Mouse (Mus musculus): Measurements from ENCODE around the gene D430041D05Rik. TPM values are rescaled to one million over a fixed set of nuclear protein-coding genes. Genes with fewer than 3 reads are reported as not detected.

The D430041D05Rik gene
- polyA plus RNA-seq, 1 experiment = not detected

DNA sequence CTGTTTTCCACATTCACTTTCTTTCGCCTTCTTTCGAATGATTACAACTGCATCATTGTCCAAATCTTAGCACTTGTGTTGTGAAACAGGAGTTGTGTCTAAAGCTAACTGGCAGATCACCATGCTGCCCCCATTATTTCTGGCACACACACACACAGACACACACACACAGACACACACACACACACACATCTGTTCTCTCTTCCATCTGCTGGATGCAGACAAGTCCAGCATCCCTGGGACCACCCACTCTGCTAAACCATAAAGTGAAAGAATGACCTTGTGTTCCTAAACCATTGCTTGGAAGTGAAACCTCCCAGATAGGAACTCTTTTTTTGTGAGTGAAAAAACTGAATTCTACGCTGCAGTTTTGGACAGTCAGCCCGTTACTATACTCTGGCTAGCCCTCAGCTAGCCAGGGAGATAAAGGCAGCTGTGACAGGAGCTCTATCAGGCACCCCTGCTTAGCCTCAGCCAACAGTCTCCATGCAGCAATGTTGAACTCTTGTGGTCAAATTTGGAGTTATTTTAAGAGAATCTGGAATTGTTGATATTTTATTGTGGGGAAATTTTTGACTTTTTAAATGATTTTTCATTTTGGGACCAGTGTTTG lies 18.0 kb downstream of the D430041D05Rik start:
- Histone ChIP-seq H3K27me3 (ENCODE audit: control insufficient read depth) (no peaks in the 10 kb centered on the region), H3K4me1 (ENCODE audit: control insufficient read depth) (no peaks in the 10 kb centered on the region), H3K9me3 (ENCODE audit: control insufficient read depth, low read length) (no peaks in the 10 kb centered on the region), H3K4me3 (replicated peaks) (no peak overlapping the region), H3K36me3 (ENCODE audit: control insufficient read depth) (no peaks in the 10 kb centered on the region)
- TF ChIP-seq GATA1 (IDR thresholded peaks at IDR 0.05; ENCODE audit: low read length) (no peak), TAL1 (IDR thresholded peaks at IDR 0.05; ENCODE audit: low read length) (no peak)

- Histone ChIP-seq H3K27me3 (ENCODE audit: control insufficient read depth) (no peaks in the 10 kb centered on the region), H3K4me3 (replicated peaks) (no peak overlapping the region), H3K36me3 (ENCODE audit: control insufficient read depth) (no peaks in the 10 kb centered on the region), H3K4me1 (ENCODE audit: control insufficient read depth) (no peaks in the 10 kb centered on the region), H3K9me3 (ENCODE audit: control insufficient read depth, low read length) (no peaks in the 10 kb centered on the region)
- no peak for TF ChIP-seq TAL1 (IDR thresholded peaks at IDR 0.05; ENCODE audit: low read length)
- no peak for TF ChIP-seq GATA1 (IDR thresholded peaks at IDR 0.05; ENCODE audit: low read length)
These were observed 21.6 kb downstream of the D430041D05Rik start for GRCm38 (mm10) chr2:104389231-104389630.

DNA sequence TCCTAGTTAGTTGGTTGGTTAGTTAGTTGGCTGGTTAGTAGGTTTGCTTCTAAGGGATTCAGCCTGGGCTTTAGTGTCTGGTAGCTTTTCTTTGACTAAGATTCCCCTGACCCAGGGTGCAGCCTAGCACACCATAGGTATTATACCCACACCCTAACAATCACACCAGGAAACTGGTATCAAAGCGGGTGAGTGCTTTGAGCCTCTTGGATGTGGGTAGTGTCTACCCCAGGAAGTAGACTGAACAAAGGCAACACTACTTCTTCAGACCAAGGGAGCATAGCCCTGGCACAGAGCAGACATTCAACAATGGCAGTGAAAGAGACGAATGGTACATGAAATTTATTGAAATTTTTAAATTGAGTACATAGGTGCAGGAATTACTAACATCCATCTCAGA lies 24.9 kb downstream of the D430041D05Rik start:
- Histone ChIP-seq H3K4me1 (ENCODE audit: control insufficient read depth) (no peaks in the 10 kb centered on the region), H3K9me3 (ENCODE audit: control insufficient read depth, low read length) (no peaks in the 10 kb centered on the region), H3K4me3 (replicated peaks) (no peak overlapping the region), H3K36me3 (ENCODE audit: control insufficient read depth) (no peaks in the 10 kb centered on the region), H3K27me3 (ENCODE audit: control insufficient read depth) (no peaks in the 10 kb centered on the region)
- no peak for TF ChIP-seq TAL1 (IDR thresholded peaks at IDR 0.05; ENCODE audit: low read length)
- TF ChIP-seq GATA1 (IDR thresholded peaks at IDR 0.05; ENCODE audit: low read length) = no peak

GRCm38 (mm10) chr2:104383589-104383988 lies 27.2 kb downstream of the D430041D05Rik start:
- Histone ChIP-seq H3K4me1 (ENCODE audit: control insufficient read depth) (no peaks in the 10 kb centered on the region), H3K4me3 (replicated peaks) (no peak overlapping the region), H3K27me3 (ENCODE audit: control insufficient read depth) (no peaks in the 10 kb centered on the region), H3K9me3 (ENCODE audit: control insufficient read depth, low read length) (no peaks in the 10 kb centered on the region), H3K36me3 (ENCODE audit: control insufficient read depth) (no peaks in the 10 kb centered on the region)
- TF ChIP-seq GATA1 (IDR thresholded peaks at IDR 0.05; ENCODE audit: low read length) = no peak
- no peak for TF ChIP-seq TAL1 (IDR thresholded peaks at IDR 0.05; ENCODE audit: low read length)

DNA sequence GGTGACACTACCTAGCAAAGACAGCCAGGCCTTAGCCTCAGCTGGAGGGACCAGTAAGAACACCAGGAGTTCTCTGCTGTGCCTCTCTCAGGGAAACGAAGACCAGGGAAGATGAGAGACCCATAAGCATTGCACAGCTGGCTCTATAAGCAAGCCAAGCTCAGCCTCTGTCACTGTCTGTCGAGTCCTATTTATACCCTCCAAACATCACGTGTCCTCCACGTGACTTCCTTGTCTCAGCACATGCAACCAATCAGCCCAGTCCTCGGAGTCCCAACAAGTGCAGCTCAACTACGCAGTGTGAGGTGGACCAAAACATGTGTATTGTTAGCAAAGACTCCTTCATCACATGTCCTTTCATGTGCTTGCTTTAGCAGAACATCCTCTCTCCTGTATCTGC lies 28.0 kb downstream of the D430041D05Rik start:
- Histone ChIP-seq H3K4me1 (ENCODE audit: control insufficient read depth) (no peaks in the 10 kb centered on the region), H3K4me3 (replicated peaks) (no peak overlapping the region)
- no peak for TF ChIP-seq GATA1 (IDR thresholded peaks at IDR 0.05; ENCODE audit: low read length)
- no peak for TF ChIP-seq TAL1 (IDR thresholded peaks at IDR 0.05; ENCODE audit: low read length)

DNA sequence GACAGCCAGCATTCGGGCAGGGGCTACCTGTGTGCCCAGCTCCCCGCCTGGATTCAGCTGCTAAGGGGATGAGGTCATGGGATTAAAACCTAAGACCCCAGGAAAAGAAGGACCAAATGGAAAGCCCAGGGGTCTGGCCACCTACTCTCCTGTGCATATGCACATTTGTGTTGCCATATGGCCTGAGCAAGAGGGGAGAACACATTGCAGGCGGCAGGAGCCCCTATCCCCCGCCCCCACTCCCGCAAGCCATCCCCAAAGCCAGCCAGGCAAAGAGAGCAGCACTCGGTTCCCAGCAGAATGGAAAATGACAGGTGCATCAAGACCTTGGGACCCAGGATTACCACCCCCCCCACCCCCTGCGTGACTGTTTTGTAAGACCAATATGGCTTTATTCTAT lies 31.5 kb downstream of the D430041D05Rik start:
- no peaks in the 10 kb centered on the region for H3K27me3 ChIP-seq (ENCODE audit: control insufficient read depth)
- TF ChIP-seq TAL1 (IDR thresholded peaks at IDR 0.05; ENCODE audit: low read length) (no peak), GATA1 (IDR thresholded peaks at IDR 0.05; ENCODE audit: low read length) (no peak)
- H3K9me3 ChIP-seq (ENCODE audit: control insufficient read depth, low read length) = no peaks in the 10 kb centered on the region
- H3K4me3 ChIP-seq (replicated peaks) = no peak overlapping the region
- H3K4me1 ChIP-seq (ENCODE audit: control insufficient read depth) = no peaks in the 10 kb centered on the region
- no peaks in the 10 kb centered on the region for H3K36me3 ChIP-seq (ENCODE audit: control insufficient read depth)

More for the DNA sequence above, 28.0 kb downstream of the D430041D05Rik start:
- Histone ChIP-seq H3K27me3 (ENCODE audit: control insufficient read depth) (no peaks in the 10 kb centered on the region), H3K9me3 (ENCODE audit: control insufficient read depth, low read length) (no peaks in the 10 kb centered on the region), H3K36me3 (ENCODE audit: control insufficient read depth) (no peaks in the 10 kb centered on the region)

- H3K27me3 ChIP-seq (ENCODE audit: control insufficient read depth) = no peaks in the 10 kb centered on the region
These were observed 32.0 kb downstream of the D430041D05Rik start for GRCm38 (mm10) chr2:104378791-104379190.

DNA sequence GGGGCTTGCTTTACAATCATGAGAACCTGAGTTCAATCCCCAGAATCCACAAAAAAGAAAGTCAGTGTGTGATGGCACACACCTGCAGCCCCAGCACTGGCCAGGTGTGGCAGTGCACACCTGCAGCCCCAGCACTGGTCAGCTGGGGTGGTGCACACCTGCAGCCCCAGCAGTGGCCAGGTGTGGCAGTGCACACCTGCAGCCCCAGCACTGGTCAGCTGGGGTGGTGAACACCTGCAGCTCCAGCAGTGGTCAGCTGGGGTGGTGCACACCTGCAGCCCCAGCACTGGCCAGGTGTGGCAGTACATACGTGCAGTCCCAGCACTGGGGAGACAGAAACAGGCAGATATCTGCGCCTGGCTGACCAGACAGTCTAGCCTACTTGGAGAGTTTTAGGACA lies 32.8 kb downstream of the D430041D05Rik start:
- H3K4me1 ChIP-seq (ENCODE audit: control insufficient read depth) = no peaks in the 10 kb centered on the region
- no peaks in the 10 kb centered on the region for H3K36me3 ChIP-seq (ENCODE audit: control insufficient read depth)
- H3K9me3 ChIP-seq (ENCODE audit: control insufficient read depth, low read length) = no peaks in the 10 kb centered on the region
- no peak overlapping the region for H3K4me3 ChIP-seq (replicated peaks)
- TF ChIP-seq GATA1 (IDR thresholded peaks at IDR 0.05; ENCODE audit: low read length) (no peak), TAL1 (IDR thresholded peaks at IDR 0.05; ENCODE audit: low read length) (no peak)
- no peaks in the 10 kb centered on the region for H3K27me3 ChIP-seq (ENCODE audit: control insufficient read depth)

More at GRCm38 (mm10) chr2:104378791-104379190, 32.0 kb downstream of the D430041D05Rik start:
- H3K4me3 ChIP-seq (replicated peaks) = no peak overlapping the region
- H3K9me3 ChIP-seq (ENCODE audit: control insufficient read depth, low read length) = no peaks in the 10 kb centered on the region
- no peaks in the 10 kb centered on the region for H3K4me1 ChIP-seq (ENCODE audit: control insufficient read depth)
- no peaks in the 10 kb centered on the region for H3K36me3 ChIP-seq (ENCODE audit: control insufficient read depth)
- TF ChIP-seq GATA1 (IDR thresholded peaks at IDR 0.05; ENCODE audit: low read length) = no peak
- TF ChIP-seq TAL1 (IDR thresholded peaks at IDR 0.05; ENCODE audit: low read length) = no peak

GRCm38 (mm10) chr2:104372156-104372555 lies 38.7 kb downstream of the D430041D05Rik start:
- TF ChIP-seq GATA1 (IDR thresholded peaks at IDR 0.05; ENCODE audit: low read length) = no peak
- no peak for TF ChIP-seq TAL1 (IDR thresholded peaks at IDR 0.05; ENCODE audit: low read length)
- Histone ChIP-seq H3K9me3 (ENCODE audit: control insufficient read depth, low read length) (no peaks in the 10 kb centered on the region), H3K4me1 (ENCODE audit: control insufficient read depth) (no peaks in the 10 kb centered on the region), H3K36me3 (ENCODE audit: control insufficient read depth) (no peaks in the 10 kb centered on the region), H3K27me3 (ENCODE audit: control insufficient read depth) (no peaks in the 10 kb centered on the region), H3K4me3 (replicated peaks) (no peak overlapping the region)

Data from erythroblast, embryonic 14.5 days (primary cell).